12 mouse cellular contexts compared by ENCODE assay signal in the genomic region with DNA sequence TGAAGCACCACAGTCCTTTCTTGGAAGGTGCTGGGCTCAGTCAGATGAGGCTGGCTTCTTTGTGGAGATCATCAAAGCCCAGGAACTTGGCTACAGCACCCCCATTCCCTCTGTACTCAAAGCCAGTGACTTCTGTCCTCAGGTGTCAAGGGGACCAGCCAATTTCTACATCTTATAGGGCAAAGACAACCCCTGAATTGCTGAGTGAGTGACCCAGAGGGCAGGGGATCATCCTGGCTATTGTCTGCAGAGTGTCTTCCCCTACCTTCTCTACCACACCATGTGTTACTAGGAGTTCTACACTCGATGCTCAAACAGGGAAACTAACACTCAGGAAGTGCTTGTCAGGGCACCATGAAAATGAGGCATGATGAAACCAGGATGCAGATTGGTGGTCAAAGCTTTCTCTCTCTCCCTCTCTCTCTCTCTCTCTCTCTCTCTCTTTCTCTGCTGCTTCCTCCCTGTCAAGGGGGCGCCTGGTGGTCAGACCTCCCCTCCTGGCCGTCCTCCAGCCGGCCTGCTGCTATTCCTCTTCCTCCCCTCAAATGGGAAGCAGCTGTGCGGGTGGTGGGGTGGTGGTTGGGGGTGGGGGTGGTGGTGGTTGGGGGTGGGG. TPM values are rescaled to one million over a fixed set of nuclear protein-coding genes. Genes with fewer than 3 reads are reported as not detected.
DNase-seq lines count a peak whose midpoint lies in the region; ATAC-seq lines count a peak whose summit lies in the region.
"Had no signal": no experiment of that assay in that cellular context is flagged by ENCODE, and none has a peak within 500 bp of the region (broad histone marks: within the 10 kb centered on the region; RNA-seq: fewer than 3 reads in every experiment).

No protein-coding gene starts in this region.

- H3K4me1 ChIP-seq in heart, embryonic 16.5 days (ENCODE audit: control insufficient read depth, insufficient read depth, low read length), result peaks cover 20% of the 10 kb centered on the region
- peaks cover 29% of the 10 kb centered on the region for H3K4me1 ChIP-seq in neural tube, embryonic 11.5 days (ENCODE audit: control insufficient read depth, insufficient read depth, low read length)
- peaks cover 39% of the 10 kb centered on the region for H3K4me1 ChIP-seq in stomach, embryonic 16.5 days (ENCODE audit: control insufficient read depth, insufficient read depth, low read length)

- 53% methylated on average over 5 of the region's 5 CpGs for WGBS in heart, embryonic 16.5 days
- 42% methylated on average over 5 of the region's 5 CpGs for WGBS in neural tube, embryonic 11.5 days
- 26% methylated on average over 5 of the region's 5 CpGs for WGBS in stomach, embryonic 16.5 days

- H3K27ac ChIP-seq in heart, embryonic 16.5 days (ENCODE audit: low read length), result peak overlapping the region; percentile 8; the same call in 1 of the 2 replicates
- peak overlapping the region; percentile 35; the same call in 1 of the 2 replicates for H3K27ac ChIP-seq in neural tube, embryonic 11.5 days (ENCODE audit: low read depth, low read length)
- H3K27ac ChIP-seq in stomach, embryonic 16.5 days (ENCODE audit: low read length), result peak overlapping the region; percentile 69

- no peak overlapping the region for H3K9ac ChIP-seq in heart, embryonic 16.5 days (ENCODE audit: low read length)
- H3K9ac ChIP-seq in neural tube, embryonic 11.5 days (ENCODE audit: low read length), result no peak overlapping the region
- H3K9ac ChIP-seq in stomach, embryonic 16.5 days (ENCODE audit: low read length), result no peak overlapping the region
- H3K9ac ChIP-seq: liver, embryonic 13.5 days; midbrain, embryonic 12.5 days had no signal

- no peak for DNase-seq in heart, postnatal 25 days (ENCODE audit: low spot score)
- DNase-seq in neural tube, embryonic 11.5 days (ENCODE audit: low spot score), result no peak
- no peak for DNase-seq in neural tube, embryonic 10.5 days (ENCODE audit: extremely low spot score, low spot score)
- peak; percentile 40 for DNase-seq in induced T-regulatory cell, adult 2 months (ENCODE audit: low read depth)
- DNase-seq in gastrocnemius, postnatal 36 days, result no peak
- no peak for DNase-seq in gastrocnemius, postnatal 10 days
- DNase-seq: liver, embryonic 13.5 days had no signal

- H3K4me3 ChIP-seq in heart, embryonic 16.5 days (ENCODE audit: low read length), result no peak overlapping the region
- H3K4me3 ChIP-seq in neural tube, embryonic 11.5 days (ENCODE audit: low read depth, low read length), result no peak overlapping the region
- H3K4me3 ChIP-seq in stomach, embryonic 16.5 days (replicated peaks; ENCODE audit: low read length), result no peak overlapping the region
- H3K4me3 ChIP-seq: liver, embryonic 13.5 days; midbrain, embryonic 12.5 days had no signal

- no peak for ATAC-seq in heart, embryonic 16.5 days (replicated peaks; ENCODE audit: extremely low read depth, insufficient read depth, low FRiP score)
- no peak for ATAC-seq in neural tube, embryonic 11.5 days (ENCODE audit: insufficient read depth, low FRiP score, low TSS enrichment)
- ATAC-seq in stomach, embryonic 16.5 days (ENCODE audit: insufficient read depth, low FRiP score), result no peak
- ATAC-seq: activated CD4-positive, CD25-positive, alpha-beta regulatory T cell, adult 4 months had no signal

- no peaks in the 10 kb centered on the region for H3K27me3 ChIP-seq in heart, embryonic 16.5 days (ENCODE audit: control insufficient read depth, insufficient read depth, low read length)
- H3K27me3 ChIP-seq in neural tube, embryonic 11.5 days (ENCODE audit: control insufficient read depth, insufficient read depth, low read length), result no peaks in the 10 kb centered on the region
- H3K27me3 ChIP-seq in stomach, embryonic 16.5 days (ENCODE audit: control insufficient read depth, insufficient read depth, low read length), result no peaks in the 10 kb centered on the region
- H3K27me3 ChIP-seq: midbrain, embryonic 12.5 days had no signal

- intact Hi-C loops in heart, postnatal 25 days (cut with DNase I), result no loop called here
- intact Hi-C loops in gastrocnemius, postnatal 36 days (cut with DNase I), result no loop called here

- no peak overlapping the region for H3K4me2 ChIP-seq in heart, embryonic 16.5 days (ENCODE audit: low read depth, low read length)
- H3K4me2 ChIP-seq in neural tube, embryonic 11.5 days (ENCODE audit: low read depth), result no peak overlapping the region
- H3K4me2 ChIP-seq in stomach, embryonic 16.5 days (ENCODE audit: low read depth, low read length), result no peak overlapping the region
- H3K4me2 ChIP-seq: liver, embryonic 13.5 days had no signal

- no peaks in the 10 kb centered on the region for H3K36me3 ChIP-seq in heart, embryonic 16.5 days (ENCODE audit: control insufficient read depth, insufficient read depth)
- H3K36me3 ChIP-seq in neural tube, embryonic 11.5 days (ENCODE audit: control insufficient read depth, insufficient read depth, low read length), result no peaks in the 10 kb centered on the region
- no peaks in the 10 kb centered on the region for H3K36me3 ChIP-seq in stomach, embryonic 16.5 days (ENCODE audit: control insufficient read depth, insufficient read depth, low read length)
- H3K36me3 ChIP-seq: liver, embryonic 13.5 days; midbrain, embryonic 12.5 days had no signal

- H3K9me3 ChIP-seq in heart, embryonic 16.5 days (replicated peaks; ENCODE audit: control insufficient read depth, low read length), result no peaks in the 10 kb centered on the region
- H3K9me3 ChIP-seq in neural tube, embryonic 11.5 days (ENCODE audit: control insufficient read depth, low read length), result no peaks in the 10 kb centered on the region
- H3K9me3 ChIP-seq in stomach, embryonic 16.5 days (replicated peaks; ENCODE audit: control insufficient read depth, low read length), result no peaks in the 10 kb centered on the region
- H3K9me3 ChIP-seq: liver, embryonic 13.5 days; midbrain, embryonic 12.5 days had no signal

RNA-seq across cellular contexts. Expression of a gene that starts 21.5 kb away (rescaled TPM):
- 0.69 and 1.5 TPM in 2 replicates for polyA plus RNA-seq in heart, embryonic 16.5 days (2015; fragmentation: Nextera tagmentation; extraction: Ambion mirVana)
- total RNA-seq in heart, postnatal 25 days (2021), result under 1 TPM; 0.29 to 0.64 TPM
- 0.39 and 0.41 TPM in 2 replicates for polyA plus RNA-seq in neural tube, embryonic 11.5 days (2014; fragmentation: Nextera tagmentation; extraction: Ambion mirVana)
- 0.19 TPM in 2 replicates for polyA plus RNA-seq in stomach, embryonic 16.5 days (2015; fragmentation: Nextera tagmentation; extraction: Ambion mirVana)
- not detected for total RNA-seq in gastrocnemius, postnatal 36 days (2021)
- under 1 TPM; 0.14 to 0.23 TPM for total RNA-seq in gastrocnemius, postnatal 10 days (2021)
- total RNA-seq: gastrocnemius, adult 18-20 months had no signal

RNA-seq across cellular contexts. Expression of a gene that starts 44.3 kb away (rescaled TPM):
- polyA plus RNA-seq in heart, embryonic 16.5 days (2015; fragmentation: Nextera tagmentation; extraction: Ambion mirVana), result 0.06 and 0.71 TPM in 2 replicates
- total RNA-seq in heart, postnatal 25 days (2021), result under 1 TPM; 0.18 to 0.20 TPM
- 0.46 and 0.62 TPM in 2 replicates for polyA plus RNA-seq in neural tube, embryonic 11.5 days (2014; fragmentation: Nextera tagmentation; extraction: Ambion mirVana)
- 1.8 and 2.4 TPM in 2 replicates for polyA plus RNA-seq in stomach, embryonic 16.5 days (2015; fragmentation: Nextera tagmentation; extraction: Ambion mirVana)
- not detected for total RNA-seq in gastrocnemius, postnatal 36 days (2021)
- not detected for total RNA-seq in gastrocnemius, postnatal 10 days (2021)
- polyA plus RNA-seq: activated CD4-positive, CD25-positive, alpha-beta regulatory T cell, adult 4 months had no signal

Comparison
In these comparisons a context has a peak if more than half of its experiments do, and no peak if none do; other contexts are left out.
1. H3K27ac ChIP-seq: peak in every context shown above with its lines; median percentile 69 in stomach, embryonic 16.5 days; 35 in neural tube, embryonic 11.5 days; 8 in heart, embryonic 16.5 days.